Comparison of ENCODE assay signal across 8 mouse cellular contexts in genomic region chr12:107010995-107011786, GRCm38 (mm10).
DNase-seq lines count a peak whose midpoint lies in the region; ATAC-seq lines count a peak whose summit lies in the region.

No protein-coding gene starts in this region.

- H3K4me3 ChIP-seq in embryonic facial prominence, embryonic 11.5 days (ENCODE audit: low read depth, low read length): no peak overlapping the region
- H3K4me3 ChIP-seq in embryonic facial prominence, embryonic 10.5 days: no peak overlapping the region
- 0 out of 2 replicates have a peak overlapping the region, but pooled peaks have one; percentile 10 for H3K4me3 ChIP-seq in embryonic facial prominence, embryonic 15.5 days (replicated peaks)

- no peaks in the 10 kb centered on the region for H3K27me3 ChIP-seq in embryonic facial prominence, embryonic 11.5 days (ENCODE audit: control insufficient read depth, insufficient read depth, low read length)
- peaks cover 7% of the 10 kb centered on the region; the same call in 1 of the 2 replicates for H3K27me3 ChIP-seq in embryonic facial prominence, embryonic 10.5 days (replicated peaks; ENCODE audit: low read depth, poor library complexity, severe bottlenecking)
- no peaks in the 10 kb centered on the region for H3K27me3 ChIP-seq in embryonic facial prominence, embryonic 15.5 days

- 0 out of 2 replicates have a peak overlapping the region, but pooled peaks have one; percentile 8 for H3K27ac ChIP-seq in embryonic facial prominence, embryonic 11.5 days (replicated peaks; ENCODE audit: low read depth, low read length)
- no peak overlapping the region for H3K27ac ChIP-seq in embryonic facial prominence, embryonic 10.5 days (replicated peaks)
- H3K27ac ChIP-seq in embryonic facial prominence, embryonic 15.5 days (replicated peaks): peak overlapping the region; percentile 66

- H3K4me1 ChIP-seq in embryonic facial prominence, embryonic 11.5 days (ENCODE audit: control insufficient read depth, insufficient read depth, low read length): no peaks in the 10 kb centered on the region
- peaks cover 5% of the 10 kb centered on the region; the same call in 1 of the 2 replicates for H3K4me1 ChIP-seq in embryonic facial prominence, embryonic 10.5 days
- peaks cover 3% of the 10 kb centered on the region; the same call in 1 of the 2 replicates for H3K4me1 ChIP-seq in embryonic facial prominence, embryonic 15.5 days

- H3K9me3 ChIP-seq in embryonic facial prominence, embryonic 11.5 days (replicated peaks; ENCODE audit: control insufficient read depth, low read length): no peaks in the 10 kb centered on the region
- no peaks in the 10 kb centered on the region for H3K9me3 ChIP-seq in embryonic facial prominence, embryonic 10.5 days
- no peaks in the 10 kb centered on the region for H3K9me3 ChIP-seq in embryonic facial prominence, embryonic 15.5 days (replicated peaks)

- H3K36me3 ChIP-seq in embryonic facial prominence, embryonic 11.5 days (replicated peaks; ENCODE audit: control insufficient read depth, insufficient read depth, low read depth, low read length): no peaks in the 10 kb centered on the region
- no peaks in the 10 kb centered on the region for H3K36me3 ChIP-seq in embryonic facial prominence, embryonic 10.5 days (replicated peaks)
- no peaks in the 10 kb centered on the region for H3K36me3 ChIP-seq in embryonic facial prominence, embryonic 15.5 days

- H3K4me2 ChIP-seq in embryonic facial prominence, embryonic 11.5 days (ENCODE audit: low read depth, low read length): no peak overlapping the region
- peak overlapping the region; percentile 11 for H3K4me2 ChIP-seq in embryonic facial prominence, embryonic 15.5 days (replicated peaks)

- no peak overlapping the region for H3K9ac ChIP-seq in embryonic facial prominence, embryonic 11.5 days (replicated peaks; ENCODE audit: low read length)
- H3K9ac ChIP-seq in embryonic facial prominence, embryonic 15.5 days: no peak overlapping the region

- ATAC-seq in embryonic facial prominence, embryonic 11.5 days (replicated peaks; ENCODE audit: insufficient number of reproducible peaks, low FRiP score, low TSS enrichment, low read depth): no peak
- 0 out of 2 replicates have a peak, but pooled peaks have one; percentile 54 for ATAC-seq in embryonic facial prominence, embryonic 15.5 days (ENCODE audit: insufficient number of reproducible peaks, low FRiP score, low TSS enrichment, low read depth)

- WGBS in embryonic facial prominence, embryonic 11.5 days: 75% methylated on average over 20 of the region's 20 CpGs
- WGBS in embryonic facial prominence, embryonic 10.5 days: 82% methylated on average over 20 of the region's 20 CpGs
- 37% methylated on average over 20 of the region's 20 CpGs for WGBS in embryonic facial prominence, embryonic 15.5 days

- DNase-seq in embryonic facial prominence, embryonic 11.5 days (ENCODE audit: low spot score): peak; percentile 33
- no peak for DNase-seq in embryonic facial prominence, embryonic 10.5 days (ENCODE audit: low spot score)
- peak; percentile 5 to 22 for DNase-seq in left cerebral cortex, adult 18-20 months (ENCODE audit: low spot score in 2 of 2)
- no peak for DNase-seq in left cerebral cortex, adult 11 months (ENCODE audit: low spot score)
- DNase-seq in lung, postnatal 25 days (ENCODE audit: low spot score): peak; percentile 1
- DNase-seq in yolk sac, embryonic 10.5 days (ENCODE audit: low spot score): peak; percentile 4
- DNase-seq in kidney, adult 9 months: no peak

Comparison
In these comparisons a context has a peak if more than half of its experiments do, and no peak if none do; other contexts are left out.
1. DNase-seq: peak in embryonic facial prominence, embryonic 11.5 days (single experiment), left cerebral cortex, adult 18-20 months (2 of 2), lung, postnatal 25 days (single experiment) and yolk sac, embryonic 10.5 days (single experiment); none in embryonic facial prominence, embryonic 10.5 days (single experiment), left cerebral cortex, adult 11 months (single experiment) and kidney, adult 9 months (single experiment).